Comparison of ENCODE assay signal across 16 mouse cellular contexts in the genomic region with DNA sequence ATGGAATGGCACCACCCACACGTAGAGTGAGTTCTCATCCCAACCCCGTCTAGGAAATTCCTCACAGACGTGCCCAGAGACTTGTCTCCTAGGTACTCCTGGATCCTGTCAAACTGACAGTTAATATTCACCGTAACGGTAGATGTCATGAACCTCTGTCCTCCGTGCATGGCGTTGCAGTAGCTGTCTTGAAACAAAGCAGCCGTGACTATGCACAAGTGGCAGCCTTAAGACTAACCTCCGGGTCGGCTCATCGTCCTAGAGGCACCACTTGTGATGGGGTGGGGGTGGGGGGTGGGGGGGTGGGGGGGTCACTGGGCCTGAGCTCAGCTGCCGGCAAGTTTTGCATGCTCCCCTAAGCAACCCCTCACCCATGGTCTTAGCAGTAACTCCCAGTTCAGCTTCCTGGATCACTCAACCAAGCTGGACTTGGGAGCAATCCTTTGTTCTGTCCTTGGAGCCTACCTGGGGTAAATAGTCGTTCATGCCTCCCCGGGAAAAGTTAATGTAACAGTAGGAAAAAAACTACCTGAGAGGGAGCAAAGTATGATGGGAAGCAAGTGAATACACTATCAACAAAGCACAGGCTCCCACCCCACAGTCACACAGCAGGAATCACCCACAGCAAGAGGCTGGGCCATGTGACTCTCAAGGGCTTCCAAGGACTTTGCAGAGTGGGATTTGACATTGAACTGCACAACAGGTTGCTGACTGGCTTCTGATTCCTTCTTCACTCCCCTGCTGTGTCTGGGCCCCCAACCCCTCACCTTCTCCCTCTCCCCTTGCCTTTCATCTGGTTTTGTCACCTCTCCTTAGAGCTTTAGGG.
DNase-seq lines count a peak whose midpoint lies in the region; ATAC-seq and TF ChIP-seq lines count a peak whose summit lies in the region.
"Had no signal": no experiment of that assay in that cellular context is flagged by ENCODE, and none has a peak within 500 bp of the region (broad histone marks: within the 10 kb centered on the region; RNA-seq: fewer than 3 reads in every experiment).

No protein-coding gene starts in this region.

- no peaks in the 10 kb centered on the region for H3K9me3 ChIP-seq in ES-E14 (ENCODE audit: control insufficient read depth, insufficient read depth, low read depth, low read length)
- H3K9me3 ChIP-seq in kidney, embryonic 15.5 days (replicated peaks): no peaks in the 10 kb centered on the region
- H3K9me3 ChIP-seq: embryonic facial prominence, embryonic 15.5 days; heart, embryonic 13.5 days; hindbrain, embryonic 15.5 days had no signal

- ATAC-seq in kidney, embryonic 15.5 days (replicated peaks; ENCODE audit: low FRiP score): peak; percentile 74
- ATAC-seq: intestine, postnatal 0 days had no signal

- H3K4me1 ChIP-seq in ES-E14 (ENCODE audit: control insufficient read depth in 2 of 2, insufficient read depth in 2 of 2, low read length in 2 of 2, poor library complexity in 1 of 2): peaks cover 5 to 19% of the 10 kb centered on the region in 2 experiments; a peak in 3 of 4 replicates
- 0 out of 2 replicates have a peak, but pooled peaks cover 8% of the 10 kb centered on the region for H3K4me1 ChIP-seq in kidney, embryonic 15.5 days
- H3K4me1 ChIP-seq: embryonic facial prominence, embryonic 15.5 days; hindbrain, embryonic 15.5 days had no signal

- H3K4me3 ChIP-seq in ES-E14 (ENCODE audit: insufficient read depth in 1 of 2, low read depth in 1 of 2, low read length in 2 of 2, poor library complexity in 1 of 2, severe bottlenecking in 1 of 2): no peak overlapping the region
- H3K4me3 ChIP-seq in kidney, embryonic 15.5 days (replicated peaks): no peak overlapping the region
- H3K4me3 ChIP-seq: embryonic facial prominence, embryonic 15.5 days; heart, embryonic 13.5 days; hindbrain, embryonic 15.5 days had no signal

- 30% methylated on average over 14 of the region's 14 CpGs for WGBS in kidney, embryonic 15.5 days

- H3K27me3 ChIP-seq in kidney, embryonic 15.5 days: no peaks in the 10 kb centered on the region
- H3K27me3 ChIP-seq: embryonic facial prominence, embryonic 15.5 days; heart, embryonic 13.5 days; hindbrain, embryonic 15.5 days had no signal

- H3K36me3 ChIP-seq in ES-E14 (ENCODE audit: control insufficient read depth, insufficient read depth, low read length, poor library complexity, severe bottlenecking): no peaks in the 10 kb centered on the region
- no peaks in the 10 kb centered on the region for H3K36me3 ChIP-seq in kidney, embryonic 15.5 days
- H3K36me3 ChIP-seq: embryonic facial prominence, embryonic 15.5 days; heart, embryonic 13.5 days; hindbrain, embryonic 15.5 days had no signal

- H3K9ac ChIP-seq in ES-E14 (ENCODE audit: insufficient read depth, low read depth, low read length, poor library complexity, severe bottlenecking): no peak overlapping the region
- H3K9ac ChIP-seq in kidney, embryonic 15.5 days: no peak overlapping the region
- H3K9ac ChIP-seq: embryonic facial prominence, embryonic 15.5 days; heart, embryonic 13.5 days; hindbrain, embryonic 15.5 days; liver, embryonic 14.5 days had no signal

- in situ Hi-C loops in ES-E14 (cut with MboI; ENCODE audit: low sequenced_read_pairs in 2 of 2, unreplicated experiment in 2 of 2): no loop called here

- peak; percentile 22 for DNase-seq in kidney, adult 11 months
- no peak for DNase-seq in kidney, postnatal 14 days
- DNase-seq in A20 (ENCODE audit: low read depth, low spot score) (peak; percentile 14), ES-E14 (ENCODE audit: low read depth, low spot score) (peak; percentile 60)
- DNase-seq in spleen, postnatal 14 days (ENCODE audit: low spot score in 2 of 2): no peak
- DNase-seq in layer of hippocampus, adult 8-10 months (ENCODE audit: low spot score in 2 of 2): no peak
- DNase-seq: cerebellum, postnatal 25 days; gastrocnemius, postnatal 36 days; lung, postnatal 14 days; thymus, adult 18-20 months had no signal

- no peak overlapping the region for H3K4me2 ChIP-seq in kidney, embryonic 15.5 days
- H3K4me2 ChIP-seq: embryonic facial prominence, embryonic 15.5 days; heart, embryonic 13.5 days; hindbrain, embryonic 15.5 days had no signal

- H3K27ac ChIP-seq in ES-E14 (ENCODE audit: insufficient read depth, low read depth, low read length, poor library complexity, severe bottlenecking): peak overlapping the region; percentile 22; the same call in 1 of the 2 replicates
- no peak overlapping the region for H3K27ac ChIP-seq in kidney, embryonic 15.5 days
- H3K27ac ChIP-seq: embryonic facial prominence, embryonic 15.5 days; heart, embryonic 13.5 days; hindbrain, embryonic 15.5 days; liver, embryonic 14.5 days had no signal

TF ChIP-seq in ES-E14, 5 proteins besides CTCF, POLR2A, EP300 and RAD21:
- TF ChIP-seq HCFC1 (IDR thresholded peaks at IDR 0.05; ENCODE audit: borderline replicate concordance, insufficient read depth, low read length) (no peak), ZC3H11A (IDR thresholded peaks at IDR 0.05; ENCODE audit: borderline replicate concordance, low read depth, low read length) (no peak), CHD2 (IDR thresholded peaks at IDR 0.05; ENCODE audit: low read depth, low read length) (no peak), ZNF384 (IDR thresholded peaks at IDR 0.05; ENCODE audit: low read depth, low read length) (no peak), MAFK (IDR thresholded peaks at IDR 0.05; ENCODE audit: insufficient read depth, low read depth, low read length) (no peak)

Comparison
In these comparisons a context has a peak if more than half of its experiments do, and no peak if none do; other contexts are left out.
1. DNase-seq: peak in kidney, adult 11 months (single experiment), A20 (single experiment) and ES-E14 (single experiment); none in kidney, postnatal 14 days (single experiment), spleen, postnatal 14 days (0 of 2) and layer of hippocampus, adult 8-10 months (0 of 2).